Mouse (Mus musculus): ENCODE measurements around the gene Chd1l.

DNA sequence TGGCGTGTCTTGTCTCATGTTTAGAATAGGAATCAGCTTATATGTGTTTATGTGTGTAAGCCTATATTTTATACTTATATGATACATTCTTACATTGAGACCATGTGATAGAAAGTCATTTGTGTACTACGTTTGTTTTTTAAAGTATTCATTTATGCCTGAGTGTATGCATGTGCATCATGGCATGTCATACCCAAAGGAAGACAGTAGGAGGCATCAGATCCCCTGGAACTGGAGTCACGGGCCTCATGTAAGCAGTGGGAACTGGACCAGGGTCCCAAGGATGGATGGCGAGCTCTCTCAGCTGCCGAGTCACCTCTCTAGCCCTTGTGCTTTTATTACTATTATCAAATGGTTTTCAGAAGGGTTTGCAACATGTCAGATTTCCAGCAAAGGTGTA lies 74.3 kb downstream of the Chd1l start:
- TF ChIP-seq CTCF (IDR thresholded peaks at IDR 0.05; ENCODE audit: low read depth, low read length), result no peak
- TF ChIP-seq GATA1 (IDR thresholded peaks at IDR 0.05; ENCODE audit: borderline replicate concordance, low read length), result no peak
- TF ChIP-seq TAL1 (conservative IDR thresholded peaks at IDR 0.05; ENCODE audit: low read depth, low read length), result no peak
- TF ChIP-seq GATA2 (IDR thresholded peaks at IDR 0.05; ENCODE audit: borderline replicate concordance, low read depth, low read length), result no peak
